Comparison of ENCODE assay signal across 31 mouse cellular contexts in genomic region chr11:51847902-51848301, GRCm38 (mm10). TPM values are rescaled to one million over a fixed set of nuclear protein-coding genes. Genes with fewer than 3 reads are reported as not detected.
DNase-seq lines count a peak whose midpoint lies in the region; ATAC-seq lines count a peak whose summit lies in the region.
"Had no signal": no experiment of that assay in that cellular context is flagged by ENCODE, and none has a peak within 500 bp of the region (broad histone marks: within the 10 kb centered on the region; RNA-seq: fewer than 3 reads in every experiment).

No protein-coding gene starts in this region.

- H3K9me3 ChIP-seq in liver, embryonic 15.5 days (replicated peaks), result no peaks in the 10 kb centered on the region
- no peaks in the 10 kb centered on the region for H3K9me3 ChIP-seq in forebrain, embryonic 10.5 days
- H3K9me3 ChIP-seq in midbrain, embryonic 15.5 days, result no peaks in the 10 kb centered on the region
- H3K9me3 ChIP-seq: embryonic facial prominence, embryonic 12.5 days; forebrain, embryonic 13.5 days; heart, embryonic 12.5 days; limb, embryonic 13.5 days; neural tube, embryonic 13.5 days had no signal

- ATAC-seq in liver, embryonic 15.5 days (ENCODE audit: insufficient read depth), result peak; percentile 92
- no peak for ATAC-seq in granulocyte monocyte progenitor cell, adult 5-6 weeks (replicated peaks; ENCODE audit: poor library complexity, severe bottlenecking)
- ATAC-seq in midbrain, embryonic 15.5 days (replicated peaks), result no peak
- ATAC-seq: CD4-positive, CD25-positive, alpha-beta regulatory T cell, adult 4 months; forebrain, embryonic 13.5 days had no signal

- H3K4me1 ChIP-seq in liver, embryonic 15.5 days (replicated peaks), result peaks cover 46% of the 10 kb centered on the region
- H3K4me1 ChIP-seq in forebrain, embryonic 10.5 days, result peaks cover 10% of the 10 kb centered on the region
- no peaks in the 10 kb centered on the region for H3K4me1 ChIP-seq in midbrain, embryonic 15.5 days

- peak overlapping the region; percentile 84 for H3K27ac ChIP-seq in liver, embryonic 15.5 days (replicated peaks)
- H3K27ac ChIP-seq in forebrain, embryonic 10.5 days, result no peak overlapping the region
- no peak overlapping the region for H3K27ac ChIP-seq in midbrain, embryonic 15.5 days
- H3K27ac ChIP-seq: embryonic facial prominence, embryonic 12.5 days; forebrain, embryonic 13.5 days; gastrocnemius, adult 2 months; heart, adult 2 months; hindbrain, embryonic 14.5 days; limb, embryonic 13.5 days; macrophage; neural tube, embryonic 13.5 days; stomach, postnatal 0 days had no signal

- no peaks in the 10 kb centered on the region for H3K36me3 ChIP-seq in liver, embryonic 15.5 days (replicated peaks)
- H3K36me3 ChIP-seq in forebrain, embryonic 10.5 days (replicated peaks), result no peaks in the 10 kb centered on the region
- no peaks in the 10 kb centered on the region for H3K36me3 ChIP-seq in midbrain, embryonic 15.5 days (replicated peaks)
- H3K36me3 ChIP-seq: embryonic facial prominence, embryonic 12.5 days; heart, embryonic 12.5 days; neural tube, embryonic 13.5 days had no signal

- WGBS in liver, embryonic 15.5 days (ENCODE audit: insufficient replicate concordance), result 91% methylated on average over 1 of the region's 1 CpGs
- WGBS in forebrain, embryonic 10.5 days, result 88% methylated on average over 1 of the region's 1 CpGs
- WGBS in midbrain, embryonic 15.5 days, result 84% methylated on average over 1 of the region's 1 CpGs

- H3K27me3 ChIP-seq in liver, embryonic 15.5 days, result no peaks in the 10 kb centered on the region
- H3K27me3 ChIP-seq in forebrain, embryonic 10.5 days (ENCODE audit: poor library complexity, severe bottlenecking), result no peaks in the 10 kb centered on the region
- no peaks in the 10 kb centered on the region for H3K27me3 ChIP-seq in midbrain, embryonic 15.5 days (replicated peaks)
- H3K27me3 ChIP-seq: embryonic facial prominence, embryonic 12.5 days; forebrain, embryonic 13.5 days; limb, embryonic 13.5 days; neural tube, embryonic 13.5 days had no signal

- H3K4me3 ChIP-seq in liver, embryonic 15.5 days (replicated peaks), result no peak overlapping the region
- H3K4me3 ChIP-seq in forebrain, embryonic 10.5 days, result no peak overlapping the region
- H3K4me3 ChIP-seq in midbrain, embryonic 15.5 days, result no peak overlapping the region
- H3K4me3 ChIP-seq: embryonic facial prominence, embryonic 12.5 days; forebrain, embryonic 13.5 days; gastrocnemius, adult 2 months; heart, adult 2 months; heart, embryonic 12.5 days; limb, embryonic 13.5 days; myocyte; neural tube, embryonic 13.5 days had no signal

- peak; percentile 60 for DNase-seq in c-Kit-positive CD71-positive TER-119-positive erythroid progenitor cells, embryonic 14.5 days (ENCODE audit: low spot score)
- DNase-seq in liver, result peak; percentile 64
- DNase-seq in forebrain, embryonic 10.5 days (ENCODE audit: extremely low spot score, low spot score), result no peak
- no peak for DNase-seq in kidney, postnatal 25 days
- DNase-seq: adrenal gland, adult 2 months; adrenal gland, postnatal 36 days; cerebellum, adult 9-11 months; embryo, embryonic 11 days; gastrocnemius, adult 2 months; gastrocnemius, postnatal 36 days; heart, adult 2 months; kidney, adult 11 months; kidney, postnatal 14 days; lung, adult 2 months; lung, postnatal 10 days; right cerebral cortex, postnatal 4 days; thymus, postnatal 4 days had no signal

- H3K4me2 ChIP-seq in liver, embryonic 15.5 days, result peak overlapping the region; percentile 43
- no peak overlapping the region for H3K4me2 ChIP-seq in midbrain, embryonic 15.5 days
- H3K4me2 ChIP-seq: embryonic facial prominence, embryonic 12.5 days; forebrain, embryonic 13.5 days; heart, embryonic 12.5 days; hindbrain, embryonic 14.5 days; limb, embryonic 13.5 days; midbrain, embryonic 11.5 days; neural tube, embryonic 13.5 days had no signal

- H3K9ac ChIP-seq in liver, embryonic 15.5 days, result no peak overlapping the region
- H3K9ac ChIP-seq in midbrain, embryonic 15.5 days, result no peak overlapping the region
- H3K9ac ChIP-seq: embryonic facial prominence, embryonic 12.5 days; forebrain, embryonic 13.5 days; heart, embryonic 12.5 days; hindbrain, embryonic 14.5 days; limb, embryonic 13.5 days; neural tube, embryonic 13.5 days had no signal

RNA-seq across cellular contexts. Expression of gene Jade2, which starts 9.6 kb away (rescaled TPM):
- polyA plus RNA-seq in liver, embryonic 15.5 days (2015; fragmentation: Nextera tagmentation; extraction: Ambion mirVana), result 0.69 and 0.83 TPM in 2 replicates
- 0.57 and 0.64 TPM in 2 replicates for polyA plus RNA-seq in forebrain, embryonic 10.5 days (2016; fragmentation: Nextera tagmentation; extraction: Ambion mirVana)
- 6.3 and 9.3 TPM in 2 replicates for total RNA-seq in granulocyte monocyte progenitor cell, adult 5-6 weeks (2014; fragmentation: Nextera tagmentation)
- 6.6 and 8.5 TPM in 2 replicates for total RNA-seq in granulocyte monocyte progenitor cell, adult 5-6 weeks (2017)
- 0.56 and 0.68 TPM in 2 replicates for polyA plus RNA-seq in midbrain, embryonic 15.5 days (2015; fragmentation: Nextera tagmentation; extraction: Ambion mirVana)

Comparison
In these comparisons a context has a peak if more than half of its experiments do, and no peak if none do; other contexts are left out.
1. DNase-seq: peak in c-Kit-positive CD71-positive TER-119-positive erythroid progenitor cells, embryonic 14.5 days (single experiment) and liver (single experiment); none in forebrain, embryonic 10.5 days (single experiment) and kidney, postnatal 25 days (0 of 2).